Mouse (Mus musculus) midbrain, embryonic 14.5 days (tissue): ENCODE measurements around the gene Klhl6. TPM values are rescaled to one million over a fixed set of nuclear protein-coding genes. Genes with fewer than 3 reads are reported as not detected.

Experiments used
- ATAC-seq: fragments of 200-750 bp; cut with Nextera tagmentation; 2 replicates; pipeline ENCODE4 v1.8.0; 2017; ENCODE audit warnings: moderate number of reproducible peaks, moderate library complexity; ENCODE audit not compliant: low FRiP score, low TSS enrichment
- DNase-seq: peaks from one replicate; pipeline ENCODE4 v3.0.0-alpha.2; 2015
- H3K27ac ChIP-seq: fragments of 300-500 bp; sonication (generic); replicated peaks from 2 replicates; pipeline ENCODE4 v1.5.1; 2014; ENCODE audit warnings: mild to moderate bottlenecking, low read depth, low read length, moderate library complexity
- H3K27me3 ChIP-seq: fragments of 300-500 bp; sonication (generic); 2 replicates; pipeline ENCODE4 v1.6.1; 2014; ENCODE audit warnings: low read length, control low read depth, mixed read lengths; ENCODE audit not compliant: control insufficient read depth, insufficient read depth
- H3K36me3 ChIP-seq: fragments of 300-500 bp; sonication (generic); 2 replicates; pipeline ENCODE4 v1.6.1; 2014; ENCODE audit warnings: low read length, control low read depth; ENCODE audit not compliant: control insufficient read depth, insufficient read depth
- H3K4me1 ChIP-seq: fragments of 300-500 bp; sonication (generic); 2 replicates; pipeline ENCODE4 v1.6.1; 2014; ENCODE audit warnings: mild to moderate bottlenecking, antibody characterized with exemption, low read length, control low read depth; ENCODE audit not compliant: control insufficient read depth, insufficient read depth
- H3K4me2 ChIP-seq: fragments of 300-500 bp; sonication (generic); 2 replicates; pipeline ENCODE4 v1.6.1; 2014; ENCODE audit warnings: mild to moderate bottlenecking, low read length, moderate library complexity
- H3K4me3 ChIP-seq: fragments of 300-500 bp; sonication (generic); replicated peaks from 2 replicates; pipeline ENCODE4 v1.5.1; 2014; ENCODE audit warnings: low read depth, low read length
- H3K9ac ChIP-seq: fragments of 300-500 bp; sonication (generic); replicated peaks from 2 replicates; pipeline ENCODE4 v1.6.1; 2014; ENCODE audit warnings: mild to moderate bottlenecking, low read length, moderate library complexity
- H3K9me3 ChIP-seq: fragments of 300-500 bp; sonication (generic); 2 replicates; pipeline ENCODE4 v1.6.1; 2016; ENCODE audit warnings: low read length, control low read depth, mixed read lengths; ENCODE audit not compliant: control insufficient read depth
- WGBS: fragments of 180-500 bp; shearing (Covaris S2); extraction: QIAGEN DNeasy Blood & Tissue Kit; methylation state at CpG from one replicate; pipeline ENCODE4 v1.1.7; 2014; 5-methylcytosine and 5-hydroxymethylcytosine counted together
- polyA plus RNA-seq: library from polyadenylated mRNA; unstranded; fragments of >200 nt; fragmentation: Nextera tagmentation; extraction: Ambion mirVana; gene quantifications from 2 replicates; pipeline ENCODE4 v1.2.1, GENCODE M21; 2014

Gene Klhl6
- polyA plus RNA-seq, 1 experiment from 2014 or later: 4.4 TPM

DNA sequence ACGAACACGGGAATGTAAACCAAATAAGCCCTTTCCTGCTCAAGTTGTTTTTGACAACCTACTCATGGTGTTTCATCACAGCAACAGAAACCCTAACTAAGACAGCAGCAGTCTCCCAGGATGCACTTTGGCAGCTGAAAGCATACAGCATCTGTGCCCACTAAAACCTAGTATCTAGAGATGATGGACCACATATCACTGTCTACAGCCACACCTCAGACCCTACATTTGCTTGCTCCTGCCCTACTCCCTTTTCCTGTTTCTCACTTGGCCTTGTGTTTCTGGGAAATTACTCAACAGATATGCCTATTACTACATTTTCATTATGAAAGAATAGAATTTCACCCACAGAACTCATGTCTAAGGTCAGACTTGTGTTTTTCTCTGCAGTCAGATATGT lies 70.3 kb downstream of the Klhl6 start:
- ATAC-seq: no peak
- H3K27me3 ChIP-seq: no peaks in the 10 kb centered on the region
- H3K9ac ChIP-seq: no peak overlapping the region
- H3K4me2 ChIP-seq: no peak overlapping the region
- no peaks in the 10 kb centered on the region for H3K4me1 ChIP-seq
- no peaks in the 10 kb centered on the region for H3K36me3 ChIP-seq
- H3K4me3 ChIP-seq: no peak overlapping the region
- no peak overlapping the region for H3K27ac ChIP-seq
- DNase-seq: no peak
- H3K9me3 ChIP-seq: no peaks in the 10 kb centered on the region
- WGBS: 86% methylated on average over 2 of the region's 2 CpGs

DNA sequence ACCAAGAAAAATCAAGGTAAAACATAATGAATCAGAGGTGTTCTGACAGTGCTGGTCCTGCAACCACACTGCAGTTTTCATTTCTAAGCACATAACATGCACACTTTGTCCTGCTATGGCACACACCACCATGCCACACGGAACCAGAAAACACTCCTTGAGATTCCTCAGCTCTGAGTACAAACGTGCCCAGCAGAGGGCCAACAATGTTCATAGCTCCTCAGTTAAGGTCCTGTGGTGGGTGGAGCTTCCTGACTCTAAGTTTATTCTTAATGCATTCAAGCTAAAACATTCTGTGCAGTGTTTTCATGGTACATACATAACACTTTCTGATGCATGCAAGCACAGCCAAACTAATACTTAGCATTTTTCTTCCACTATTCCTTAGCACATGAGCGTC lies 74.5 kb downstream of the Klhl6 start:
- Histone ChIP-seq H3K27ac (no peak overlapping the region), H3K9me3 (no peaks in the 10 kb centered on the region), H3K27me3 (no peaks in the 10 kb centered on the region), H3K4me1 (no peaks in the 10 kb centered on the region), H3K4me2 (no peak overlapping the region), H3K9ac (no peak overlapping the region), H3K4me3 (no peak overlapping the region), H3K36me3 (no peaks in the 10 kb centered on the region)
- DNase-seq: no peak
- 62% methylated on average over 3 of the region's 3 CpGs for WGBS
- no peak for ATAC-seq

DNA sequence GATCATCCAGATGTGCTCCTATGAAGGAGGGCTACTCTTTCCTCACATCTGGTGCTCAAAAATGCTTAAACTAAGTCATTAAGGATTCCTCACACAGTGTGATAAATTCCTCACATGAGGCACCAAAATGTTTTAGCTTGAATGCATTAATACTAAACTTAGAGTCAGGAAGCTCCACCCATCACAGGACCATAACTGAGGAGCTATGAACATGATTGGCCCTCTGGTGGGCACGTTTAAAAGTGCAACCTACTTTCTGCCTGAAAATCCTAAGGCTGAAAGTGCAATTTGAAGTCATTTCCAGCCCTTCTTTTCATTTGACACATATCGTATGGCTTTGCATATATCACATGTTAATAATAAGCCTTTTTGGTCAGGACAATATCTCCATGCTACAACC lies 75.7 kb downstream of the Klhl6 start:
- H3K36me3 ChIP-seq: no peaks in the 10 kb centered on the region
- peak; percentile 74 for DNase-seq
- no peak overlapping the region for H3K27ac ChIP-seq
- no peak overlapping the region for H3K9ac ChIP-seq
- H3K27me3 ChIP-seq: no peaks in the 10 kb centered on the region
- WGBS: 44% methylated on average over 2 of the region's 2 CpGs
- H3K9me3 ChIP-seq: no peaks in the 10 kb centered on the region
- no peaks in the 10 kb centered on the region for H3K4me1 ChIP-seq
- no peak overlapping the region for H3K4me2 ChIP-seq
- no peak for ATAC-seq
- no peak overlapping the region for H3K4me3 ChIP-seq

DNA sequence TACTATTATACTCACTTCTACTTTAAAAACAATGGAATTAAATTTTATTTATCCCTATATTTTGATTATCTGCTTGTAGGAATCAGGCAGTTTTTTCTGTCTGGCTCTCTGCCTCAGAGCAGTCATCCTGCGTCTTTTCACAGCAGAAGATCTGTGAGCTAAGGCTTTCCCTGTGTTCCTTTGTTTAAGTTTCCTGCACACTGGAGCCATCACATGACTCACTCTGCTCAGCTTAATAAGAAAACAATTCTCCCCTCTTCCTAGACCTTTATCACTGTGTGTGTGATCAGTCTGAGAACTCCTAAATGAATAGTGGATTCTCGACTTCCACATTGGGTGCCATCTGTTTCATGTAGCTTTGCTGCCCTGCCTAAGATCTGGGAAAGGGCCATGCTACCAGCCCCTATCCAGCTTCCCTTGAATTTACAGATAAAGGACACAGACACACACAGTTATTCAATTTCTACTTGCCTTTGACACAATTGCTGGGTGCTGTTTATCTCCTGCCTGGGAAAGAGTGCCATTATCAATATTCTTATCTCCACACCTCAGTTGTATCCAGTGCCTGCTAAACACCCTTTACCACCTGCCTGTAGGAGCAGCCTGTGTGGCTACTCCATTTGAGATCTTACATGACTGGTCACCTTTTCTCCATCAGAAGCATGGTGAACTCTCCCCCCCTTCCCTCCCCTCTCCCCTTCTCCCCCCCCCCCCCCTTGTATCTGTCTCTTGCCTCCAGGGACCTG lies 77.9 kb downstream of the Klhl6 start:
- no peak overlapping the region for H3K4me2 ChIP-seq
- 43% methylated on average over 2 of the region's 2 CpGs for WGBS
- DNase-seq: no peak

DNA sequence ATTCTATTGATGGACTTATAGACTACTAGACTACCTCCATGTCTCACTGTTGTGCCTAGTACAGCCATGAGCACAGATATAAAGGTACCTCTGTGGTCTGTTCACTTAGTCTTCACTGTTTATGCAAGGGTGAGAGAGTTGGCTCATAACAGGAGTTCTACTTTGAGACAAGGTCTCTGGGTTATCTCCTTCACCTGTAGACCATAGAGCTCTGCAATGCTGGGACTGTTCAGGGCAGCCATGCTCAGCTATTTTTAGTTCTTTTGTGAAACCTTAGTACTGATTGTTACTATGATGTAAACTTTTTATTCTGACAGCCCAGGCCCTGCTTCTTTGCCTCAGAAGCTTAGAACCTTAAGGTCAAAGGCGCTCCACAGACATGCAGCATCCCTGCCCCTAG lies 79.0 kb downstream of the Klhl6 start:
- Histone ChIP-seq H3K9ac (no peak overlapping the region), H3K4me3 (no peak overlapping the region), H3K9me3 (no peaks in the 10 kb centered on the region), H3K27me3 (no peaks in the 10 kb centered on the region), H3K4me1 (no peaks in the 10 kb centered on the region), H3K27ac (no peak overlapping the region), H3K36me3 (no peaks in the 10 kb centered on the region), H3K4me2 (no peak overlapping the region)
- DNase-seq (no peak), ATAC-seq (no peak)
- WGBS: 94% methylated on average over 1 of the region's 1 CpGs

More for the DNA sequence above, 77.9 kb downstream of the Klhl6 start:
- Histone ChIP-seq H3K4me3 (no peak overlapping the region), H3K27ac (no peak overlapping the region), H3K9me3 (no peaks in the 10 kb centered on the region), H3K4me1 (no peaks in the 10 kb centered on the region), H3K27me3 (no peaks in the 10 kb centered on the region), H3K36me3 (no peaks in the 10 kb centered on the region), H3K9ac (no peak overlapping the region)
- no peak for ATAC-seq

Other genes starting within 250 kb of the Klhl6 start
- 62.5 and 65.9 TPM in 2 replicates for gene B3gnt5, start 222.8 kb downstream of the Klhl6 start, polyA plus RNA-seq
- 55.8 and 71.3 TPM in 2 replicates for gene Klhl24, start 114.5 kb upstream of the Klhl6 start, polyA plus RNA-seq
- gene Yeats2, start 158.0 kb upstream of the Klhl6 start, polyA plus RNA-seq: 17.6 and 26.6 TPM in 2 replicates